Mouse (Mus musculus) liver, embryonic 14.5 days (tissue): Measurements from ENCODE around the gene Rpgrip1l.

Source experiments
- CTCF ChIP-seq: IDR thresholded peaks from 2 replicates; pipeline ENCODE4 v1.5.1; 2016; ENCODE audit warnings: antibody characterized with exemption, low read depth, control low read depth
- EP300 ChIP-seq: IDR thresholded peaks from 2 replicates; pipeline ENCODE4 v1.6.1; 2016; ENCODE audit warnings: antibody characterized with exemption, low read depth

- TF ChIP-seq CTCF = no peak
- no peak for TF ChIP-seq EP300
These were observed 39.5 kb upstream of the Rpgrip1l start for GRCm38 (mm10) chr8:91352598-91352997.
